Mouse (Mus musculus): ENCODE data around the gene Nanos2.

GRCm38 (mm10) chr7:18970956-18971355, 16.2 kb upstream of the Nanos2 start:
- no peak for TF ChIP-seq CTCF (IDR thresholded peaks at IDR 0.05; ENCODE audit: low read depth, low read length)
- TF ChIP-seq GATA2 (IDR thresholded peaks at IDR 0.05; ENCODE audit: borderline replicate concordance, low read depth, low read length) = no peak
